Mouse (Mus musculus): ENCODE results near the gene Pold2. TPM values are rescaled to one million over a fixed set of nuclear protein-coding genes. Genes with fewer than 3 reads are reported as not detected.

Gene Pold2
- total and polyA plus RNA-seq, 3 experiments, result 261 to 366 TPM; not detected in 1

GRCm38 (mm10) chr11:5908642-5909041, 30.6 kb upstream of the Pold2 start:
- Histone ChIP-seq H3K4me1 (ENCODE audit: control insufficient read depth in 1 of 2, insufficient read depth in 2 of 2, low read length in 2 of 2) (0 out of 4 replicates have a peak, but pooled peaks cover 0 to 2% of the 10 kb centered on the region in 2 experiments), H3K27me3 (ENCODE audit: control insufficient read depth in 1 of 2, insufficient read depth in 2 of 2, low read length in 2 of 2) (no peaks in the 10 kb centered on the region; a peak in 1 of 4 replicates), H3K27ac (ENCODE audit: control insufficient read depth, low read depth, low read length) (no peak overlapping the region), H3K9ac (ENCODE audit: control insufficient read depth, low read depth, low read length, poor library complexity, severe bottlenecking) (no peak overlapping the region), H3K36me3 (ENCODE audit: control insufficient read depth in 1 of 2, insufficient read depth in 2 of 2, low read length in 2 of 2) (no peaks in the 10 kb centered on the region), H3K79me2 (ENCODE audit: control insufficient read depth, insufficient read depth, low read length, poor library complexity) (no peaks in the 10 kb centered on the region), H3K4me3 (ENCODE audit: control insufficient read depth in 1 of 2, insufficient read depth in 1 of 2, low read depth in 2 of 2, low read length in 2 of 2) (no peak overlapping the region), H3K9me3 (replicated peaks; ENCODE audit: insufficient read depth, low read length) (no peaks in the 10 kb centered on the region)
- no peak for TF ChIP-seq RAD21 (IDR thresholded peaks at IDR 0.05; ENCODE audit: low read depth, low read length)
- no peak for TF ChIP-seq CHD1 (IDR thresholded peaks at IDR 0.05; ENCODE audit: low read depth, low read length)
- no peak for TF ChIP-seq KAT2A (conservative IDR thresholded peaks at IDR 0.05; ENCODE audit: low read depth, low read length)
- no peak for TF ChIP-seq ELF1 (IDR thresholded peaks at IDR 0.05; ENCODE audit: low read depth, low read length)
- TF ChIP-seq E2F4 (IDR thresholded peaks at IDR 0.05; ENCODE audit: borderline replicate concordance, low read depth, low read length), result no peak
- TF ChIP-seq SMC3 (IDR thresholded peaks at IDR 0.05; ENCODE audit: low read depth, low read length), result no peak
- no peak for TF ChIP-seq ZC3H11A (IDR thresholded peaks at IDR 0.05; ENCODE audit: low read depth, low read length)
- no peak for TF ChIP-seq TCF12 (IDR thresholded peaks at IDR 0.05; ENCODE audit: low read depth, low read length)
- no peak for TF ChIP-seq JUND (IDR thresholded peaks at IDR 0.05; ENCODE audit: low read depth, low read length)
- TF ChIP-seq NELFE (IDR thresholded peaks at IDR 0.05; ENCODE audit: low read depth, low read length), result no peak
- no peak for DNase-seq (ENCODE audit: low read depth, low spot score)

- Histone ChIP-seq H3K9me3 (replicated peaks; ENCODE audit: insufficient read depth, low read length) (no peaks in the 10 kb centered on the region), H3K36me3 (ENCODE audit: control insufficient read depth in 1 of 2, insufficient read depth in 2 of 2, low read length in 2 of 2) (no peaks in the 10 kb centered on the region), H3K4me3 (ENCODE audit: control insufficient read depth in 1 of 2, insufficient read depth in 1 of 2, low read depth in 2 of 2, low read length in 2 of 2) (no peak overlapping the region), H3K79me2 (ENCODE audit: control insufficient read depth, insufficient read depth, low read length, poor library complexity) (no peaks in the 10 kb centered on the region), H3K27me3 (ENCODE audit: control insufficient read depth in 1 of 2, insufficient read depth in 2 of 2, low read length in 2 of 2) (peaks cover 0 to 3% of the 10 kb centered on the region in 2 experiments; a peak in 3 of 4 replicates), H3K27ac (ENCODE audit: control insufficient read depth, low read depth, low read length) (no peak overlapping the region), H3K4me1 (ENCODE audit: control insufficient read depth in 1 of 2, insufficient read depth in 2 of 2, low read length in 2 of 2) (0 out of 4 replicates have a peak, but pooled peaks cover 0 to 2% of the 10 kb centered on the region in 2 experiments), H3K9ac (ENCODE audit: control insufficient read depth, low read depth, low read length, poor library complexity, severe bottlenecking) (no peak overlapping the region)
- no peak for DNase-seq (ENCODE audit: low read depth, low spot score)
- no peak for TF ChIP-seq CTCF (IDR thresholded peaks at IDR 0.05 in 2 of 3, conservative IDR thresholded peaks at IDR 0.05 in 1 of 3; ENCODE audit: control insufficient read depth in 1 of 3, insufficient read depth in 1 of 3, low read depth in 2 of 3, low read length in 3 of 3, poor library complexity in 1 of 3, severe bottlenecking in 1 of 3)
- no peak for TF ChIP-seq UBTF (IDR thresholded peaks at IDR 0.05; ENCODE audit: borderline replicate concordance, insufficient read depth, low read depth, low read length)
These were observed 29.0 kb upstream of the Pold2 start for GRCm38 (mm10) chr11:5907096-5907495.

GRCm38 (mm10) chr11:5905778-5906518, 27.9 kb upstream of the Pold2 start:
- peaks cover 0 to 5% of the 10 kb centered on the region in 2 experiments; a peak in 3 of 4 replicates for H3K27me3 ChIP-seq (ENCODE audit: control insufficient read depth in 1 of 2, insufficient read depth in 2 of 2, low read length in 2 of 2)

More at GRCm38 (mm10) chr11:5905778-5906518, 27.9 kb upstream of the Pold2 start:
- H3K9me3 ChIP-seq (replicated peaks; ENCODE audit: insufficient read depth, low read length), result no peaks in the 10 kb centered on the region
- no peak overlapping the region for H3K27ac ChIP-seq (ENCODE audit: control insufficient read depth, low read depth, low read length)
- H3K4me3 ChIP-seq (ENCODE audit: control insufficient read depth in 1 of 2, insufficient read depth in 1 of 2, low read depth in 2 of 2, low read length in 2 of 2), result no peak overlapping the region
- H3K36me3 ChIP-seq (ENCODE audit: control insufficient read depth in 1 of 2, insufficient read depth in 2 of 2, low read length in 2 of 2), result no peaks in the 10 kb centered on the region
- DNase-seq (ENCODE audit: low read depth, low spot score), result no peak
- no peaks in the 10 kb centered on the region for H3K79me2 ChIP-seq (ENCODE audit: control insufficient read depth, insufficient read depth, low read length, poor library complexity)
- 0 out of 4 replicates have a peak, but pooled peaks cover 0 to 2% of the 10 kb centered on the region in 2 experiments for H3K4me1 ChIP-seq (ENCODE audit: control insufficient read depth in 1 of 2, insufficient read depth in 2 of 2, low read length in 2 of 2)
- no peak overlapping the region for H3K9ac ChIP-seq (ENCODE audit: control insufficient read depth, low read depth, low read length, poor library complexity, severe bottlenecking)
- no peak for TF ChIP-seq UBTF (IDR thresholded peaks at IDR 0.05; ENCODE audit: borderline replicate concordance, insufficient read depth, low read depth, low read length)
- TF ChIP-seq USF1 (IDR thresholded peaks at IDR 0.05; ENCODE audit: low read depth, low read length), result no peak
- no peak for TF ChIP-seq RCOR1 (IDR thresholded peaks at IDR 0.05; ENCODE audit: low read depth, low read length)
- TF ChIP-seq ZNF384 (IDR thresholded peaks at IDR 0.05; ENCODE audit: low read depth, low read length), result no peak
- TF ChIP-seq MXI1 (IDR thresholded peaks at IDR 0.05; ENCODE audit: low read depth, low read length), result no peak
- TF ChIP-seq ZKSCAN1 (IDR thresholded peaks at IDR 0.05; ENCODE audit: low read depth, low read length), result no peak
- no peak for TF ChIP-seq RAD21 (IDR thresholded peaks at IDR 0.05; ENCODE audit: low read depth, low read length)
- TF ChIP-seq MYC (IDR thresholded peaks at IDR 0.05; ENCODE audit: low read depth, low read length), result no peak
- no peak for TF ChIP-seq POLR2A (IDR thresholded peaks at IDR 0.05; ENCODE audit: control insufficient read depth in 1 of 2, insufficient read depth in 1 of 2, low read depth in 1 of 2, low read length in 2 of 2, poor library complexity in 1 of 2)
- no peak for TF ChIP-seq ZMIZ1 (IDR thresholded peaks at IDR 0.05; ENCODE audit: low read depth, low read length)
- TF ChIP-seq CHD1 (IDR thresholded peaks at IDR 0.05; ENCODE audit: low read depth, low read length), result no peak
- no peak for TF ChIP-seq GATA1 (IDR thresholded peaks at IDR 0.05; ENCODE audit: low read depth, low read length)
- no peak for TF ChIP-seq JUND (IDR thresholded peaks at IDR 0.05; ENCODE audit: low read depth, low read length)
- TF ChIP-seq HCFC1 (IDR thresholded peaks at IDR 0.05; ENCODE audit: low read depth, low read length), result no peak
- no peak for TF ChIP-seq ZC3H11A (IDR thresholded peaks at IDR 0.05; ENCODE audit: low read depth, low read length)

Measured in MEL (cell line).